Mouse (Mus musculus) liver, embryonic 13.5 days (tissue): ENCODE measurements around the gene Tectb. TPM values are rescaled to one million over a fixed set of nuclear protein-coding genes. Genes with fewer than 3 reads are reported as not detected.

Experiments used
- ATAC-seq: fragments of 200-750 bp; cut with Nextera tagmentation; 2 replicates; pipeline ENCODE4 v1.8.0; 2017; ENCODE audit warnings: low read depth, mild to moderate bottlenecking, moderate number of reproducible peaks, moderate library complexity
- DNase-seq: peaks from one replicate; pipeline ENCODE4 v3.0.0; 2022
- H3K27ac ChIP-seq: fragments of 300-500 bp; sonication (generic); 2 replicates; pipeline ENCODE4 v1.5.1; 2015; ENCODE audit warnings: moderate library complexity, mild to moderate bottlenecking, inconsistent platforms
- H3K27me3 ChIP-seq: fragments of 300-500 bp; sonication (generic); 2 replicates; pipeline ENCODE4 v1.6.1; 2015; ENCODE audit warnings: mild to moderate bottlenecking, inconsistent platforms
- H3K36me3 ChIP-seq: fragments of 300-500 bp; sonication (generic); 2 replicates; pipeline ENCODE4 v1.6.1; 2015; ENCODE audit warnings: mild to moderate bottlenecking, inconsistent platforms
- H3K4me1 ChIP-seq: fragments of 300-500 bp; sonication (generic); replicated peaks from 2 replicates; pipeline ENCODE4 v1.6.1; 2015; ENCODE audit warnings: inconsistent platforms
- H3K4me2 ChIP-seq: fragments of 300-500 bp; sonication (generic); 2 replicates; pipeline ENCODE4 v1.6.1; 2015; ENCODE audit warnings: inconsistent platforms, mild to moderate bottlenecking, moderate library complexity
- H3K4me3 ChIP-seq: fragments of 300-500 bp; sonication (generic); replicated peaks from 2 replicates; pipeline ENCODE4 v1.5.1; 2015; ENCODE audit warnings: mild to moderate bottlenecking, inconsistent platforms
- H3K9ac ChIP-seq: fragments of 300-500 bp; sonication (generic); 2 replicates; pipeline ENCODE4 v1.6.1; 2015; ENCODE audit warnings: mild to moderate bottlenecking, inconsistent platforms
- H3K9me3 ChIP-seq: fragments of 300-500 bp; sonication (generic); replicated peaks from 2 replicates; pipeline ENCODE4 v1.6.1; 2016; ENCODE audit warnings: inconsistent platforms
- WGBS: fragments of 180-500 bp; shearing (Covaris S2); methylation state at CpG from one replicate; pipeline ENCODE4 v1.1.7; 2015; ENCODE audit not compliant: insufficient replicate concordance; 5-methylcytosine and 5-hydroxymethylcytosine counted together
- polyA plus RNA-seq: library from polyadenylated mRNA; unstranded; fragments of >200 nt; fragmentation: Nextera tagmentation; extraction: Ambion mirVana; gene quantifications from 2 replicates; pipeline ENCODE4 v1.2.1, GENCODE M21; 2015

Tectb gene
- polyA plus RNA-seq, 1 experiment from 2014 or later, result not detected

- Histone ChIP-seq H3K27ac (peak overlapping the region; percentile 41; the same call in 1 of the 2 replicates), H3K36me3 (no peaks in the 10 kb centered on the region), H3K4me3 (no peak overlapping the region), H3K4me2 (no peak overlapping the region), H3K9ac (no peak overlapping the region), H3K9me3 (no peaks in the 10 kb centered on the region), H3K4me1 (peaks cover 14% of the 10 kb centered on the region), H3K27me3 (no peaks in the 10 kb centered on the region)
- no peak for DNase-seq
- ATAC-seq, result no peak
- 63% methylated on average over 2 of the region's 2 CpGs for WGBS
These were observed 11.1 kb downstream of the Tectb start for GRCm38 (mm10) chr19:55191596-55191995.

GRCm38 (mm10) chr19:55192254-55192945 is 11.9 kb downstream of the Tectb start:
- H3K4me2 ChIP-seq, result no peak overlapping the region
- H3K27me3 ChIP-seq, result no peaks in the 10 kb centered on the region
- ATAC-seq (peak; percentile 50; the same call in 1 of the 2 replicates), DNase-seq (no peak)
- 65% methylated on average over 21 of the region's 21 CpGs for WGBS
- H3K4me3 ChIP-seq, result no peak overlapping the region
- H3K9me3 ChIP-seq, result no peaks in the 10 kb centered on the region
- 0 out of 2 replicates have a peak overlapping the region, but pooled peaks have one; percentile 41 for H3K27ac ChIP-seq
- H3K9ac ChIP-seq, result no peak overlapping the region
- peaks cover 14% of the 10 kb centered on the region for H3K4me1 ChIP-seq
- H3K36me3 ChIP-seq, result no peaks in the 10 kb centered on the region

DNA sequence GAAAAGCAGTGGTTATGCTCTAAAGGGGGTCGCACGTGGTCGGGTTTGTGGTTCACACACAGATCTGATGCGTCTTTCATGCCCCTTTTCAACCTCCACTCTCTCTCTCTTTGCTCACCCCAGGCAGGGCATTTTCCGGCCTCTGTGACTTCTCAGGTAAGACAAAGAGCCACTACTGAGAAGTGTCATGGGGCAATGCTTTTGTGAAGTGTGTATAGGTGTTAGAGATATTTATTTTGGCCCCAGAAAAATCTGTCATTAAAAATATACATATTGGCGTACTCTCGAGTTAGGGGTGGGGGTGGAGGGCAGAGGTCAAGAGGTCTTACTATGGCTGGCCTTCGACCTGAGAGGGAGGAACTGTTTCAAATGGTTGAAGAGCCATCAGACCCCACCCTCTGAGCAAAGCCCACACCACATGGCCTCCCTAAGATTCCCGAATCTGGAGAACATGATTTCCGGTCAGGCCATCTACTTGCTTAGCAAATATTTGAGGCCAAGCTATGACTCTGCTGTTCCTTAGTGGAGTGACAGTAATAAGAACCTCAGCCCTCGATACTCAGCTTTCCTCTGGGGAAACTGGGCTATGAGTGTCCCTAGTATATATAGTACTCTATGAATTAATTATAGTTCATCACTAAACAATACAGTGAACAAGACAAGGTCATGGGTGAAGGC is 13.3 kb downstream of the Tectb start:
- Histone ChIP-seq H3K4me3 (no peak overlapping the region), H3K9ac (no peak overlapping the region), H3K9me3 (no peaks in the 10 kb centered on the region), H3K36me3 (no peaks in the 10 kb centered on the region), H3K4me1 (peaks cover 14% of the 10 kb centered on the region), H3K27ac (0 out of 2 replicates have a peak overlapping the region, but pooled peaks have one; percentile 15), H3K4me2 (no peak overlapping the region), H3K27me3 (no peaks in the 10 kb centered on the region)
- no peak for ATAC-seq
- DNase-seq, result no peak
- WGBS, result 50% methylated on average over 11 of the region's 11 CpGs

- peak overlapping the region; percentile 15; the same call in 1 of the 2 replicates for H3K27ac ChIP-seq
- no peak overlapping the region for H3K4me3 ChIP-seq
- H3K9ac ChIP-seq, result no peak overlapping the region
- no peaks in the 10 kb centered on the region for H3K36me3 ChIP-seq
- H3K27me3 ChIP-seq, result no peaks in the 10 kb centered on the region; the same call in 1 of the 2 replicates
- H3K4me2 ChIP-seq, result no peak overlapping the region
- ATAC-seq (no peak), DNase-seq (no peak)
- peaks cover 14% of the 10 kb centered on the region for H3K4me1 ChIP-seq
- 71% methylated on average over 7 of the region's 7 CpGs for WGBS
- H3K9me3 ChIP-seq, result no peaks in the 10 kb centered on the region
These were observed 14.1 kb downstream of the Tectb start for GRCm38 (mm10) chr19:55194520-55195170.

DNA sequence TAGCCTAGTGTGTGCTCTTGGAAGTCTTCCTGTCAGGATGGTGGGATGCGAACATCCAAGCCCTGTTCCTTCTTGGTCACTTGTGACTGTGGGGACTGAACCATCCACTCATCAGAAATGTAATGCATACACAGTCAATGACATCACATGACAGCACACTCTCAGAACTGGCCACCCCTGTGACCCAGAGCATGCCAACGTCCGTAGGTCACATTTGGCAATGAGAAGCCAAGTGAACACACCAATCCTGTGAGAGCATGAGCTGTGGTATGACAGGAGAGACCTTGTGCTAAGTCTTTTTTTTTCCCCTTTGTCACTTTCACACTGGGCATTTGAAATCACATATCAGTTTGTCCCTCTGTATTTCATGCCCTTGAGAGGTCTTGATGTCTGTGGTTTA is 15.0 kb downstream of the Tectb start:
- H3K4me1 ChIP-seq, result peaks cover 14% of the 10 kb centered on the region
- no peak overlapping the region for H3K27ac ChIP-seq
- H3K9me3 ChIP-seq, result no peaks in the 10 kb centered on the region
- H3K9ac ChIP-seq, result no peak overlapping the region
- no peak overlapping the region for H3K4me3 ChIP-seq
- H3K36me3 ChIP-seq, result no peaks in the 10 kb centered on the region
- DNase-seq (no peak), ATAC-seq (no peak)
- WGBS, result 68% methylated on average over 3 of the region's 3 CpGs
- H3K27me3 ChIP-seq, result no peaks in the 10 kb centered on the region; the same call in 1 of the 2 replicates
- H3K4me2 ChIP-seq, result no peak overlapping the region

- no peaks in the 10 kb centered on the region for H3K36me3 ChIP-seq
- H3K4me2 ChIP-seq, result no peak overlapping the region
- no peaks in the 10 kb centered on the region; the same call in 1 of the 2 replicates for H3K27me3 ChIP-seq
- no peak overlapping the region for H3K27ac ChIP-seq
- no peaks in the 10 kb centered on the region for H3K9me3 ChIP-seq
- ATAC-seq (0 out of 2 replicates have a peak, but pooled peaks have one; percentile 49), DNase-seq (no peak)
- 28% methylated on average over 5 of the region's 5 CpGs for WGBS
- H3K4me3 ChIP-seq, result no peak overlapping the region
- H3K4me1 ChIP-seq, result peaks cover 10% of the 10 kb centered on the region
- H3K9ac ChIP-seq, result no peak overlapping the region
These were observed 17.8 kb downstream of the Tectb start for GRCm38 (mm10) chr19:55198303-55198702.

DNA sequence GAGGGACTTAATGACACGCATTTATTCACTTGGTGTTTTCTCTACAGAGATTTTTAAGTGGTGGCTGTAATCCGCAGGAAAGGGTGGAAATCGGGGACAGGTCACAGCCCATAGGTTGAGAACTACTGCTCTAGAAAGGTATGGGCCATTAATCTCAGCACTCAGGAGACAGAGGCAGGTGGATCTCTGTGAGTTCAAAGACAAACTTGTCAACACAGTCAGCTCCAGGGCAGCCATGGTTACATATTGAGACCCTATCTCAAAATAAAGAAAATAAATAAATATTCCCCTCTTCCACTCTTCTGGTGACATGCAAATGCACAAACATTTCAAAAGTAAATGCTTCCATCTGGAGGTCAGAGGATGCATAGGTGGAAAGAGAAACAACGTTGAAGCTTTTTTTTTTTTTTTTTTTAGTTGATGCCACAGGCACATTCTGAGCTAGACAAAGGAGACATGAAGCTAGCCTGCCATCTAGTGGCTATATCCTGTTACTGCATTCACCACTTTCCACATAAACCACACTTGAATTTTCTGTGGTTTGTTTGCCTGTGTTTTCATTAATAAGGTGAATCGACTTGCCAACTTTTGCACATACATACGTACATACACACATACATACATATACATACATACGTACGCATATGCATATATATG is 26.1 kb downstream of the Tectb start:
- H3K27ac ChIP-seq, result no peak overlapping the region
- H3K4me2 ChIP-seq, result peak overlapping the region; percentile 40
- H3K4me1 ChIP-seq, result peaks cover 12% of the 10 kb centered on the region
- 28% methylated on average over 8 of the region's 8 CpGs for WGBS
- peak; percentile 49 for DNase-seq
- H3K9me3 ChIP-seq, result no peaks in the 10 kb centered on the region
- ATAC-seq, result peak; percentile 37; the same call in 1 of the 2 replicates
- H3K36me3 ChIP-seq, result no peaks in the 10 kb centered on the region
- H3K4me3 ChIP-seq, result no peak overlapping the region
- peaks cover 9% of the 10 kb centered on the region for H3K27me3 ChIP-seq
- H3K9ac ChIP-seq, result no peak overlapping the region

GRCm38 (mm10) chr19:55207205-55207604 is 26.7 kb downstream of the Tectb start:
- WGBS, result 15% methylated on average over 6 of the region's 6 CpGs
- Histone ChIP-seq H3K27me3 (peaks cover 9% of the 10 kb centered on the region), H3K9me3 (no peaks in the 10 kb centered on the region), H3K27ac (peak overlapping the region; percentile 44; the same call in 1 of the 2 replicates), H3K4me2 (peak overlapping the region; percentile 40), H3K4me3 (no peak overlapping the region; the same call in 1 of the 2 replicates), H3K36me3 (no peaks in the 10 kb centered on the region), H3K9ac (peak overlapping the region; percentile 31; the same call in 1 of the 2 replicates), H3K4me1 (peaks cover 12% of the 10 kb centered on the region)
- ATAC-seq (peak; percentile 86), DNase-seq (peak; percentile 70)

GRCm38 (mm10) chr19:55207746-55208538 is 27.4 kb downstream of the Tectb start:
- peak overlapping the region; percentile 44 for H3K27ac ChIP-seq
- peaks cover 12% of the 10 kb centered on the region for H3K4me1 ChIP-seq
- peaks cover 9% of the 10 kb centered on the region for H3K27me3 ChIP-seq
- DNase-seq, result no peak
- peak overlapping the region; percentile 31; the same call in 1 of the 2 replicates for H3K9ac ChIP-seq
- H3K36me3 ChIP-seq, result no peaks in the 10 kb centered on the region
- no peak overlapping the region; the same call in 1 of the 2 replicates for H3K4me3 ChIP-seq
- no peaks in the 10 kb centered on the region for H3K9me3 ChIP-seq
- H3K4me2 ChIP-seq, result peak overlapping the region; percentile 40
- ATAC-seq, result peak; percentile 40
- 46% methylated on average over 25 of the region's 25 CpGs for WGBS

- Histone ChIP-seq H3K27ac (no peak overlapping the region), H3K4me3 (no peak overlapping the region), H3K9ac (no peak overlapping the region), H3K36me3 (no peaks in the 10 kb centered on the region), H3K4me1 (peaks cover 12% of the 10 kb centered on the region), H3K9me3 (no peaks in the 10 kb centered on the region), H3K27me3 (peaks cover 9% of the 10 kb centered on the region), H3K4me2 (no peak overlapping the region)
- ATAC-seq, result no peak
- 61% methylated on average over 4 of the region's 4 CpGs for WGBS
- no peak for DNase-seq
These were observed 28.1 kb downstream of the Tectb start for GRCm38 (mm10) chr19:55208654-55209053.
